Mouse (Mus musculus): ENCODE measurements around the gene Abracl.

DNA sequence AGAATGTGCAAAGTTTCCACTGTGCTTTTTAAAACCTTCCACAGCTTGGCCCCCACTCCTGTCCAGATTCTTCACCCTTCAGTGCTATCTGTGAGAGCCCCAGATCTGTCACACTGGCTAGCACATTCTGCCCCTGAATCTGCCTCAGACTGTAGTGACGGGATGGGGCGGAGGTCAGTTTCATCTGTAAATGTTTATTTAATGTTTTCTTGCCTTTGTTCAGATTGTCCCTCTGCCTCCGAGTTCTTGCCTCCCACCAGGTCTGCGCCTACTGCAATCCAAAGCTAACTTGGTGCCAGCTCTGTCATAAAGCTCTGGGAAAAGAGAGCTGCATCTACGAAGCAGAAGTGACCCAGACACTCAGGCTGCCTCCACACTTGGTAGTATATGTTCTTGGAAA, 13.8 kb upstream of the Abracl start:
- TF ChIP-seq GATA1 (IDR thresholded peaks at IDR 0.05; ENCODE audit: low read length) (no peak), TAL1 (IDR thresholded peaks at IDR 0.05; ENCODE audit: low read length) (no peak)
